Mouse (Mus musculus) 3T3-L1 (cell line): ENCODE data around the gene Gm45062.

ENCODE experiments used
- DNase-seq: peaks from one replicate; pipeline ENCODE4 v3.0.0-alpha.2; 2015; ENCODE audit warnings: low read depth, low spot score

Gene Gm45062

GRCm38 (mm10) chr6:8368198-8368864, 109.1 kb downstream of the Gm45062 start:
- no peak for DNase-seq

- no peak for DNase-seq
Measured at GRCm38 (mm10) chr6:8370624-8371023, 111.4 kb downstream of the Gm45062 start.

- DNase-seq = no peak
Measured at GRCm38 (mm10) chr6:8373051-8373450, 113.8 kb downstream of the Gm45062 start.

GRCm38 (mm10) chr6:8373851-8374250, 114.6 kb downstream of the Gm45062 start:
- no peak for DNase-seq

- no peak for DNase-seq
Measured at GRCm38 (mm10) chr6:8374290-8374689, 115.0 kb downstream of the Gm45062 start.

GRCm38 (mm10) chr6:8374712-8375111, 115.5 kb downstream of the Gm45062 start:
- DNase-seq = no peak

- no peak for DNase-seq
Measured at GRCm38 (mm10) chr6:8376351-8376750, 117.1 kb downstream of the Gm45062 start.

GRCm38 (mm10) chr6:8377667-8378066, 118.4 kb downstream of the Gm45062 start:
- no peak for DNase-seq

- DNase-seq = no peak
Measured at GRCm38 (mm10) chr6:8389307-8389706, 130.1 kb downstream of the Gm45062 start.

GRCm38 (mm10) chr6:8390296-8390695, 131.0 kb downstream of the Gm45062 start:
- DNase-seq = no peak

- DNase-seq = no peak
Measured at GRCm38 (mm10) chr6:8390935-8391334, 131.7 kb downstream of the Gm45062 start.

GRCm38 (mm10) chr6:8393029-8393428, 133.8 kb downstream of the Gm45062 start:
- no peak for DNase-seq

- DNase-seq = no peak
Measured at GRCm38 (mm10) chr6:8394044-8394443, 134.8 kb downstream of the Gm45062 start.

GRCm38 (mm10) chr6:8395061-8395460, 135.8 kb downstream of the Gm45062 start:
- no peak for DNase-seq

- DNase-seq = no peak
Measured at GRCm38 (mm10) chr6:8397252-8397651, 138.0 kb downstream of the Gm45062 start.

GRCm38 (mm10) chr6:8399710-8400109, 140.5 kb downstream of the Gm45062 start:
- DNase-seq = no peak

- no peak for DNase-seq
Measured at GRCm38 (mm10) chr6:8403127-8403526, 143.9 kb downstream of the Gm45062 start.

- no peak for DNase-seq
Measured at GRCm38 (mm10) chr6:8405844-8406243, 146.6 kb downstream of the Gm45062 start.

GRCm38 (mm10) chr6:8408332-8408731, 149.1 kb downstream of the Gm45062 start:
- DNase-seq = no peak

GRCm38 (mm10) chr6:8409865-8410264, 150.6 kb downstream of the Gm45062 start:
- DNase-seq = no peak

- no peak for DNase-seq
Measured at GRCm38 (mm10) chr6:8412845-8413598, 153.8 kb downstream of the Gm45062 start.

GRCm38 (mm10) chr6:8414020-8414419, 154.8 kb downstream of the Gm45062 start:
- DNase-seq = no peak

- DNase-seq = no peak
Measured at GRCm38 (mm10) chr6:8415823-8416222, 156.6 kb downstream of the Gm45062 start.
